Mouse (Mus musculus) embryonic facial prominence, embryonic 10.5 days (tissue): Measurements from ENCODE around the gene Vmn2r115. TPM values are rescaled to one million over a fixed set of nuclear protein-coding genes. Genes with fewer than 3 reads are reported as not detected.
"Not testable (repeated sequence)": the region's sequence is repeated elsewhere in the genome, so short reads cannot be mapped to it uniquely, and the experiment has no call there.

Source experiments
- DNase-seq: peaks from one replicate; pipeline ENCODE4 v3.0.0-alpha.2; 2017; ENCODE audit warnings: low spot score
- H3K27ac ChIP-seq: fragments of 300-500 bp; sonication (generic); replicated peaks from 2 replicates; pipeline ENCODE4 v1.5.1; 2016; ENCODE audit warnings: mild to moderate bottlenecking
- H3K27me3 ChIP-seq: fragments of 300-500 bp; sonication (generic); replicated peaks from 2 replicates; pipeline ENCODE4 v1.6.1; 2016; ENCODE audit warnings: low read depth, mild to moderate bottlenecking; ENCODE audit not compliant: poor library complexity, severe bottlenecking
- H3K36me3 ChIP-seq: fragments of 300-500 bp; sonication (generic); replicated peaks from 2 replicates; pipeline ENCODE4 v1.6.1; 2016; ENCODE audit warnings: mild to moderate bottlenecking, moderate library complexity
- H3K4me1 ChIP-seq: fragments of 300-500 bp; sonication (generic); 2 replicates; pipeline ENCODE4 v1.6.1; 2016
- H3K4me3 ChIP-seq: fragments of 300-500 bp; sonication (generic); 2 replicates; pipeline ENCODE4 v1.5.1; 2016; ENCODE audit warnings: mild to moderate bottlenecking, moderate library complexity
- H3K9me3 ChIP-seq: fragments of 300-500 bp; sonication (generic); 2 replicates; pipeline ENCODE4 v1.6.1; 2016; ENCODE audit warnings: mild to moderate bottlenecking
- WGBS: fragments of 180-500 bp; shearing (Covaris S2); methylation state at CpG from one replicate; pipeline ENCODE4 v1.1.7; 2016; 5-methylcytosine and 5-hydroxymethylcytosine counted together
- polyA plus RNA-seq: library from polyadenylated mRNA; unstranded; fragments of >200 nt; fragmentation: Nextera tagmentation; extraction: Ambion mirVana; gene quantifications from 2 replicates; pipeline ENCODE4 v1.2.1, GENCODE M21; 2016

Gene Vmn2r115
- polyA plus RNA-seq = not detected in 2 replicates

DNA sequence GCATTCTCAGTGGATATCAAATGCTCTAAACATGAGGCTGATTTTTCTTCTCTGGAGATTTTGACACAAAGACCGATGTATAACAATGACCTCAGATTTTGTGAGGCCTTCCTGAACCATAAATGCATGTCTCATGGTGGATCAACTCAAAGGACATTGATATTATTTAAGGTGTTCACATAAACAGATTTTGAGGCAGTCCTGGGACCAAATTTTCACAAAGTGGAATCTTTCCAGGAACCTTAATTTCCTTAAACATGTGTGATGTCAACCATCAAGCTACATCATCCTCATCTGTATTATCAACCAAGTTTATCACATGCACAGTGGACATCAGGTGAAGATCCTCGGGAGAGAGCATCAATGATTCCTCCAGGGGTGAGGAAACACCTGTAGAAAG is at the start of gene Vmn2r115:
TSS of gene Vmn2r115 (plus strand) at position 301 of the 400 bp plus-strand sequence.
- H3K4me1 ChIP-seq, H3K9me3 ChIP-seq, H3K36me3 ChIP-seq, H3K27me3 ChIP-seq, DNase-seq, H3K27ac ChIP-seq, H3K4me3 ChIP-seq: not testable (repeated sequence)
- 45% methylated on average over 2 of the region's 2 CpGs for WGBS

DNA sequence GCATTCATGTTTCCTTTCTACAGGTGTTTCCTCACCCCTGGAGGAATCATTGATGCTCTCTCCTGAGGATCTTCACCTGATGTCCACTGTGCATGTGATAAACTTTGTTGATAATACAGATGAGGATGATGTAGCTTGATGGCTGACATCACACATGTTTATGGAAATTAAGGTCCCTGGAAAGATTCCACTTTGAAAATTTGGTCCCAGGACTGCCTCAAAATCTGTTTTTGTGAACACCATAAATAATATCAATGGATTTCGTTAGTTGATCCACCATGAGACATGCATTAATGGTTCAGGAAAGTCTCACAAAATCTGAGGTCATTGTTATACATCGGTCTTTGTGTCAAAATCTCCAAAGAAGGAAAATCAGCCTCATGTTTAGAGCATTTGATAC is 31.1 kb upstream of the Vmn2r115 start, which contains the start of gene Vmn2r114:
TSS of gene Vmn2r114 (minus strand) at position 101 of the 400 bp plus-strand sequence.
- not testable (repeated sequence) for H3K27me3 ChIP-seq, H3K4me3 ChIP-seq, H3K36me3 ChIP-seq, DNase-seq, H3K4me1 ChIP-seq, H3K27ac ChIP-seq
- H3K9me3 ChIP-seq = peaks cover 11% of the 10 kb centered on the region
- WGBS = 70% methylated on average over 2 of the region's 2 CpGs

GRCm38 (mm10) chr17:23330657-23331056 is 12.9 kb upstream of the Vmn2r115 start:
- Histone ChIP-seq H3K4me3 (no peak overlapping the region), H3K9me3 (peaks cover 40% of the 10 kb centered on the region)
- DNase-seq = no peak

GRCm38 (mm10) chr17:23351644-23352043 is 8.1 kb downstream of the Vmn2r115 start:
- 65% methylated on average over 1 of the region's 1 CpGs for WGBS
- H3K36me3 ChIP-seq = no peaks in the 10 kb centered on the region
- H3K4me3 ChIP-seq = no peak overlapping the region
- no peaks in the 10 kb centered on the region for H3K27me3 ChIP-seq
- H3K9me3 ChIP-seq = peaks cover 11% of the 10 kb centered on the region
- no peaks in the 10 kb centered on the region for H3K4me1 ChIP-seq
- DNase-seq = no peak
- H3K27ac ChIP-seq = no peak overlapping the region

More at GRCm38 (mm10) chr17:23330657-23331056, 12.9 kb upstream of the Vmn2r115 start:
- no peaks in the 10 kb centered on the region for H3K36me3 ChIP-seq
- no peaks in the 10 kb centered on the region for H3K27me3 ChIP-seq
- no peaks in the 10 kb centered on the region for H3K4me1 ChIP-seq
- 75% methylated on average over 6 of the region's 6 CpGs for WGBS
- no peak overlapping the region for H3K27ac ChIP-seq

DNA sequence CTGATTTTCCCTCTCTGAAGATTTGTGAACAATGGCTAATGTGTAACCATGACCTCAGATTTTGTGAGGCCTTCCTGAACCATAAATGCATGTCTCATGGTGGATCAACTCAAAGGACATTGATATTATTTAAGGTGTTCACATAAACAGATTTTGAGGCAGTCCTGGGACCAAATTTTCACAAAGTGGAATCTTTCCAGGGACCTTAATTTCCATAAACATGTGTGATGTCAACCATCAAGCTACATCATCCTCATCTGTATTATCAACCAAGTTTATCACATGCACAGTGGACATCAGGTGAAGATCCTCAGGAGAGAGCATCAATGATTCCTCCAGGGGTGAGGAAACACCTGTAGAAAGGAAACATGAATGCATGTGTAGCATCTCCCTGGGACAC is 40.8 kb downstream of the Vmn2r115 start, which contains the start of gene Vmn2r116:
TSS of gene Vmn2r116 (plus strand) at position 301 of the 400 bp plus-strand sequence.
- not testable (repeated sequence) for H3K36me3 ChIP-seq, DNase-seq, H3K4me1 ChIP-seq, H3K27me3 ChIP-seq, H3K4me3 ChIP-seq, H3K27ac ChIP-seq, H3K9me3 ChIP-seq

Other genes starting within 250 kb of the Vmn2r115 start
- 12.8 and 13.3 TPM in 2 replicates for gene Zfp40, start 150.5 kb upstream of the Vmn2r115 start, polyA plus RNA-seq
- not detected in 2 replicates for gene Vmn2r114, start 31.2 kb upstream of the Vmn2r115 start, polyA plus RNA-seq
- not detected in 2 replicates for gene Vmn2r116, start 40.9 kb downstream of the Vmn2r115 start, polyA plus RNA-seq
- not detected in 2 replicates for gene Vmn2r117, start 136.0 kb downstream of the Vmn2r115 start, polyA plus RNA-seq
- gene Zfp213, start 220.5 kb downstream of the Vmn2r115 start, polyA plus RNA-seq = 27.2 and 31.0 TPM in 2 replicates